Mouse (Mus musculus): ENCODE data around the gene Il9. TPM values are rescaled to one million over a fixed set of nuclear protein-coding genes. Genes with fewer than 3 reads are reported as not detected.
A peak's percentile ranks its signal among the peaks of the same experiment; 100 is the strongest.

Gene Il9
- polyA plus RNA-seq, 1 experiment from 2014 or later: not detected

DNA sequence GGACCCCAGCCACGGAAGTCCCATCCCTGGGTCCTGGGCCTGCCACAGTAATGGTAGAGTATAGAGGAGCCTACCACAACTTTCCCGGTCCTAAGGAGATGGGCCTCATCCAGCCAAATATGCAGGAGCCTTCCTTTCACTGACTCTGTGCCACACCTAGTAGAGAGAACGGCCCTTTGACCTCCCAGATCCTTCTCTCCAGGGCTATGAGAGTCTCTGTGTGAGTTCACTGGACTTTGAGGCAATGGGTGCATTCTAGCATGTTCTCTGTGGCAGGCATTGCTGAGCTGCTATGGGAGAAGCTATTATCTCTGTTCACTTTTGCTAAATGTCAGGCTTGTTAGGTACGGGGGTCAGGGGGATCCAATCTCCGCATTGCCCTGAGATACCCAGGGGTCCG lies 18.3 kb downstream of the Il9 start:
- WGBS: 63% methylated on average over 6 of the region's 6 CpGs
- Histone ChIP-seq H3K4me3 (no peak overlapping the region), H3K27me3 (ENCODE audit: low read depth, poor library complexity, severe bottlenecking) (peaks cover 8% of the 10 kb centered on the region), H3K36me3 (no peaks in the 10 kb centered on the region), H3K9me3 (replicated peaks) (no peaks in the 10 kb centered on the region), H3K27ac (no peak overlapping the region), H3K4me1 (peaks cover 14% of the 10 kb centered on the region)
- DNase-seq (ENCODE audit: low spot score): no peak

DNA sequence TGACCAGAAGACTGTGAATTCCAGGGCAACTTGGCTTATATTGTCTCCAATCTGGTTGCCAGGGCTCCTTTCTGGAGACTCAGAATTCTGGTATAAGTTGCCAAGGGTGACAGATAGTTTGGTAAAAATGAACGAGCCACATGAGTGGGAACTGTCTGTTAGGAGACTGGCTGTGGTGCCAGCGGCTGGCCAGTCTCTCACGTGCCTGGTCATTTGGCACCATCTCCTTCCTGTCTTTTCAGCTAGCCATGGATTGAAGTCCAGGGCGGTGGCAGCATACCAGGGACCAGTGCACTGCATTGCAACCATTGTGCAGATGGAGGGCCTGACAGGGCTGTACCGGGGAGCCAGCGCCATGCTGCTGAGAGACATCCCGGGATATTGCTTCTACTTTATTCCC lies 18.8 kb downstream of the Il9 start:
- WGBS: 93% methylated on average over 7 of the region's 7 CpGs
- peaks cover 8% of the 10 kb centered on the region for H3K27me3 ChIP-seq (ENCODE audit: low read depth, poor library complexity, severe bottlenecking)
- H3K4me3 ChIP-seq: no peak overlapping the region
- no peaks in the 10 kb centered on the region for H3K9me3 ChIP-seq (replicated peaks)
- DNase-seq (ENCODE audit: low spot score): no peak
- H3K4me1 ChIP-seq: peaks cover 14% of the 10 kb centered on the region
- H3K36me3 ChIP-seq: no peaks in the 10 kb centered on the region
- H3K27ac ChIP-seq: no peak overlapping the region

GRCm38 (mm10) chr13:56462791-56463190 lies 19.3 kb downstream of the Il9 start:
- Histone ChIP-seq H3K4me3 (no peak overlapping the region), H3K27ac (no peak overlapping the region), H3K4me1 (peaks cover 14% of the 10 kb centered on the region), H3K9me3 (replicated peaks) (no peaks in the 10 kb centered on the region), H3K27me3 (ENCODE audit: low read depth, poor library complexity, severe bottlenecking) (peaks cover 8% of the 10 kb centered on the region), H3K36me3 (no peaks in the 10 kb centered on the region)
- no peak for DNase-seq (ENCODE audit: low spot score)
- 89% methylated on average over 4 of the region's 4 CpGs for WGBS

- Histone ChIP-seq H3K36me3 (no peaks in the 10 kb centered on the region), H3K27me3 (ENCODE audit: low read depth, poor library complexity, severe bottlenecking) (peaks cover 8% of the 10 kb centered on the region), H3K4me3 (no peak overlapping the region), H3K27ac (no peak overlapping the region), H3K4me1 (peaks cover 15% of the 10 kb centered on the region), H3K9me3 (replicated peaks) (no peaks in the 10 kb centered on the region)
- WGBS: 88% methylated on average over 4 of the region's 4 CpGs
- DNase-seq (ENCODE audit: low spot score): no peak
These were observed 20.6 kb downstream of the Il9 start for GRCm38 (mm10) chr13:56461460-56461859.

DNA sequence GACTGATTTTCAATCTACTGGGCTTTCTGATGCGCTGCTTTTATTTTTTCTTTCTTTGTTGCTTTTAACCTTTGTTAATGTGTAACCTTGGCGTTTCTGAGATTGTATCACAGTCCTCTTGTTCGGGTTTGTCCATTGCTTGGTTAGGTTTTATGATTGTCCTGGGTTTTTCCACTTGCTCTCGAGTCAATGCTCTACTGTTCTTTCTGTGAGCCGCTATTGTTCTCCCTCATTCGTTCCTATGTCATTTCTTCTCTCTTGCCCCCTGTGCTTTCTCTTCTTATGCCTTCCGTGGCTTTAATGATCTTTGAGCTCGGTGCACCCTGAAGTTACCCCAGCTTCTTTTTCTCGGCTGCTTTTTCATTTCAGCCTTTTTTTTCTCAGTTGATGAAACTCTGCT lies 24.0 kb downstream of the Il9 start:
- H3K27me3 ChIP-seq (ENCODE audit: low read depth, poor library complexity, severe bottlenecking): no peaks in the 10 kb centered on the region
- no peaks in the 10 kb centered on the region for H3K9me3 ChIP-seq (replicated peaks)
- H3K27ac ChIP-seq: no peak overlapping the region
- no peak for DNase-seq (ENCODE audit: low spot score)
- WGBS: 80% methylated on average over 9 of the region's 9 CpGs
- peaks cover 6% of the 10 kb centered on the region; the same call in 1 of the 2 replicates for H3K4me1 ChIP-seq
- H3K4me3 ChIP-seq: no peak overlapping the region
- H3K36me3 ChIP-seq: no peaks in the 10 kb centered on the region

GRCm38 (mm10) chr13:56450035-56450434 lies 32.0 kb downstream of the Il9 start:
- no peaks in the 10 kb centered on the region for H3K27me3 ChIP-seq (ENCODE audit: low read depth, poor library complexity, severe bottlenecking)
- no peaks in the 10 kb centered on the region for H3K36me3 ChIP-seq
- WGBS: 90% methylated on average over 8 of the region's 8 CpGs
- H3K27ac ChIP-seq: no peak overlapping the region
- no peak for DNase-seq (ENCODE audit: low spot score)
- H3K4me3 ChIP-seq: no peak overlapping the region
- H3K4me1 ChIP-seq: peaks cover 2% of the 10 kb centered on the region; the same call in 1 of the 2 replicates
- no peaks in the 10 kb centered on the region for H3K9me3 ChIP-seq (replicated peaks)

GRCm38 (mm10) chr13:56449239-56450030 lies 32.6 kb downstream of the Il9 start:
- no peaks in the 10 kb centered on the region for H3K36me3 ChIP-seq
- H3K27me3 ChIP-seq (ENCODE audit: low read depth, poor library complexity, severe bottlenecking): no peaks in the 10 kb centered on the region
- no peak for DNase-seq (ENCODE audit: low spot score)
- H3K4me3 ChIP-seq: no peak overlapping the region
- 88% methylated on average over 10 of the region's 10 CpGs for WGBS
- no peak overlapping the region for H3K27ac ChIP-seq
- no peaks in the 10 kb centered on the region for H3K4me1 ChIP-seq
- H3K9me3 ChIP-seq (replicated peaks): no peaks in the 10 kb centered on the region

DNA sequence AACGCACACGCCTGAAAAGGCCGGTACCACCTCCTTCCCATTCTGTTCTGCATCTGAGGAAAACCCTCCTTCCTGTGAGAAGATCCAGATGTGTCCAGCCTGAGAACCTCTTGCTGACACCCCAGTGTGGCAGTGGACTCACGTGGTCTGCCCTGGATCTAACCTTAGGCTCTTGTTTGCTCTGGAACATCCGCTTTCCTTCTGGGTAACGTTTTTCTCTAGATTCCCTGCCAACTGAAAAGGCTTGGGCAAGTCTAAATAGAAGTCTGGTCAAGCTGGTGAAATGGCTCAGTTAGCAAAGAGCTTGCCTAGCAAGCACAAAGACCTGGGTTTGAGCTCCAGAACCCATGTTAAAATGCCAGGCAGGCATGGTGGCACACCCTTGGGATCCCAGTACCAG lies 37.0 kb downstream of the Il9 start:
- no peaks in the 10 kb centered on the region for H3K36me3 ChIP-seq
- H3K27ac ChIP-seq: no peak overlapping the region
- H3K4me3 ChIP-seq: no peak overlapping the region
- DNase-seq (ENCODE audit: low spot score): no peak
- no peaks in the 10 kb centered on the region for H3K9me3 ChIP-seq (replicated peaks)
- 0 out of 2 replicates have a peak, but pooled peaks cover 4% of the 10 kb centered on the region for H3K4me1 ChIP-seq
- H3K27me3 ChIP-seq (ENCODE audit: low read depth, poor library complexity, severe bottlenecking): peaks cover 12% of the 10 kb centered on the region
- 84% methylated on average over 6 of the region's 6 CpGs for WGBS

- no peaks in the 10 kb centered on the region for H3K9me3 ChIP-seq (replicated peaks)
- WGBS: 90% methylated on average over 3 of the region's 3 CpGs
- no peak overlapping the region for H3K27ac ChIP-seq
- DNase-seq (ENCODE audit: low spot score): no peak
- no peaks in the 10 kb centered on the region for H3K36me3 ChIP-seq
- H3K4me3 ChIP-seq: no peak overlapping the region
- H3K27me3 ChIP-seq (ENCODE audit: low read depth, poor library complexity, severe bottlenecking): peaks cover 21% of the 10 kb centered on the region
- 0 out of 2 replicates have a peak, but pooled peaks cover 4% of the 10 kb centered on the region for H3K4me1 ChIP-seq
These were observed 37.9 kb downstream of the Il9 start for GRCm38 (mm10) chr13:56444112-56444511.

DNA sequence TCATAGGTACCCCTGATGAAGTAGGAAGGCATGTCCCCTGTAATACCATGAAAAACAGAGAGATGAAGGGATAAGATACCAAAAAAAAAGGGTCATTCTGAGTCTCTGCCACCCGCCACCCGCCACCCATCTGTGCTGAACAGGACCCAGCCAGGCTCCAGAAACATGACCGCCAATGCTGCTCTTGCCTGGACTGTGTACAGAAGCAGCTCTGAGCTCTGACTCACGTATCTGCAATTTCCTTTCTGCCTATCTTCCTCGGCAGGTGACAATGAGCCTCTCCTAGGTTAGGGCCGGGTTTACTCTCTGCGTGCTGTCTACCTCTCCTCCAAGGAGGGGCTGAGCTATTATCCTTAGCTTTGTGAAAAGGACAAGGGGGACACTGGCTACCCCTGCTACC lies 38.6 kb downstream of the Il9 start:
- no peak overlapping the region for H3K4me3 ChIP-seq
- no peak for DNase-seq (ENCODE audit: low spot score)
- no peaks in the 10 kb centered on the region for H3K36me3 ChIP-seq
- H3K27ac ChIP-seq: no peak overlapping the region
- 80% methylated on average over 7 of the region's 7 CpGs for WGBS
- H3K9me3 ChIP-seq (replicated peaks): no peaks in the 10 kb centered on the region
- H3K4me1 ChIP-seq: peaks cover 8% of the 10 kb centered on the region
- peaks cover 28% of the 10 kb centered on the region for H3K27me3 ChIP-seq (ENCODE audit: low read depth, poor library complexity, severe bottlenecking)

- WGBS: 3% methylated on average over 51 of the region's 51 CpGs
- H3K4me3 ChIP-seq: peak within 1 kb of the TSS; percentile 51
- peak; percentile 65 for DNase-seq (ENCODE audit: low spot score)
- 0 out of 2 replicates have a peak within 1 kb of the TSS, but pooled peaks have one; percentile 25 for H3K27ac ChIP-seq
- no peaks in the 10 kb centered on the region for H3K9me3 ChIP-seq (replicated peaks)
- peaks cover 74% of the 10 kb centered on the region for H3K27me3 ChIP-seq (ENCODE audit: low read depth, poor library complexity, severe bottlenecking)
- H3K4me1 ChIP-seq: peaks cover 25% of the 10 kb centered on the region
- no peaks in the 10 kb centered on the region for H3K36me3 ChIP-seq
These were observed 43.6 kb downstream of the Il9 start, which contains the start of gene Slc25a48 for GRCm38 (mm10) chr13:56438211-56439075. Slc25a48 (plus strand) TSS chr13:56438355.

DNA sequence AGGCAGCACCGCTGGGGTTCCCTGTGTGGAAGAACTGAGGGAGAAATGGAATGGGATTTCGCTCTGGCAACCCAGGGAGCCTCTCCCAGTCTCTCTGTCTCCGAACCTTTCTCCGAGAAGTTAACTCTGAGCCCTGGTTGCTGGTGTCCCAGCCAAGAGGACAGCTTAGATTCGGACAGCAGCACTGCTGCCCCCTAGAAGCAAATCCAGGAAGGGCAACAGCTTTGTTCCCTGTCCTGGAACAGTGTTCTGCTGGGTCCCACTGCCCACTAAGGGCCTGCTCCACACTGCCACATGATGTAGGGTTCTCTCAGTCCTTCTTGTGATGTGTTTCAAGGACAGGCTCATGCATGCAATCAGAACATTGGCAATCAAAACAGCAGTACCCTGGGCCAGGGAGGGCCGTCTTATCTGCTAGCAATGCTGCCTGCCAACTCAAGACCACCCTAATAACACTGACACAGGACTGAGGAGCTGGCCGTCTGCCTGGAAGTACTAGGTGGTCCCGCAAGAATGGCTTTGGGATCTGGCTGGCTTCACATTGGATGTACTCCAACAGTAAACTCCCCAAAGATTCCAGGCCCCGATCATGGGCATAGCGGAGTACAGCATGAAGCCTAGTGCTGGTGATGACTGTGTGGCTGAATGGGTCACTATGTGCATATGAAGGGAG lies 46.3 kb downstream of the Il9 start:
- Histone ChIP-seq H3K27ac (no peak overlapping the region), H3K9me3 (replicated peaks) (no peaks in the 10 kb centered on the region), H3K27me3 (ENCODE audit: low read depth, poor library complexity, severe bottlenecking) (peaks cover 70% of the 10 kb centered on the region), H3K4me1 (peaks cover 32% of the 10 kb centered on the region), H3K4me3 (no peak overlapping the region), H3K36me3 (no peaks in the 10 kb centered on the region)
- WGBS: 70% methylated on average over 10 of the region's 10 CpGs
- no peak for DNase-seq (ENCODE audit: low spot score)
